Mouse (Mus musculus): Measurements from ENCODE around the gene Gsto1. TPM values are rescaled to one million over a fixed set of nuclear protein-coding genes. Genes with fewer than 3 reads are reported as not detected.
A peak's percentile ranks its signal among the peaks of the same experiment; 100 is the strongest.

The Gsto1 gene
- total and polyA plus RNA-seq, 2 experiments, result 116 to 149 TPM

DNA sequence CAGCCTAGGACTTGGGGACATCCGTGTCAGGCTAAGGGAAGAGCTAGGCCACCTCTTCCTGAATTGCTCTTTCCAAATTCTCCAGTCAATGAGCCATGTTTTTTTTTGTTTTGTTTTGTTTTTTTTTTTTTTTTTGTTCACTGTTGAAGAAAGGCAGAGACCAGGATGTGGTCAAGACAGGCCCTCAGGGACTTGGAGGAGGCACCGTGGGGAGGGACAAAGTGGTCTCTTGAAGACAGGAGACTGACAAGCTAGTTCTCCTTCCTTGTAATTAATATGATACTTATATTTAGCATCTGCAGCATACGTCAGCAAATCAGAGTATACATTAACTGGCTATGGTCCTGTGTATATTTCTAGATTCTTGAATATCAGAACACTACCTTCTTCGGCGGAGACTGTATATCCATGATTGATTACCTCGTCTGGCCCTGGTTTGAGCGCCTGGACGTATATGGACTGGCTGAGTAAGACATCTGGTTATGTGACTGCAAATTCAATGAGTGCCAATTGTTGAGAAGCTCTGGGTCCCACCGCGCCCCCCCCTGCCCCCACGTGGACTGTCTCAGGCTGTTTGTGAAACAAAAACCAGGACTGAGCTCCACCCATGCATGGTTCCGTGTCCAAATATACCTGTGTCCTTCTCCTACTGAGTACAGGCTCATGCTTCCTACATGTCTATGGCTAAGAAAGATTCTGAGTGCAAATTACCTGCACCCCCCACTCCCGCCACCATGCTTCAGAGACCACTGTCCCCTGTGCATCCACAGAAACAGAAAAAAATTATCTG, 29.7 kb downstream of the Gsto1 start:
- Histone ChIP-seq H3K4me1 (ENCODE audit: control insufficient read depth, insufficient read depth, low read length) (no peaks in the 10 kb centered on the region), H3K4me3 (ENCODE audit: insufficient read depth, low read depth, low read length) (no peak overlapping the region), H3K9ac (ENCODE audit: low read depth, low read length) (no peak overlapping the region), H3K27ac (replicated peaks; ENCODE audit: insufficient read depth, low read depth, low read length) (no peak overlapping the region), H3K79me2 (ENCODE audit: control insufficient read depth, insufficient read depth, low read length) (no peaks in the 10 kb centered on the region), H3K27me3 (ENCODE audit: control insufficient read depth, insufficient read depth, low read length) (no peaks in the 10 kb centered on the region), H3K36me3 (ENCODE audit: control insufficient read depth, insufficient read depth, low read length) (no peaks in the 10 kb centered on the region)
- DNase-seq (ENCODE audit: extremely low read depth, low read depth, low spot score), result no peak
- 82% methylated on average over 13 of the region's 13 CpGs for WGBS
- no peak for TF ChIP-seq POLR2A (IDR thresholded peaks at IDR 0.05; ENCODE audit: extremely low read depth, insufficient read depth, low read length)

DNA sequence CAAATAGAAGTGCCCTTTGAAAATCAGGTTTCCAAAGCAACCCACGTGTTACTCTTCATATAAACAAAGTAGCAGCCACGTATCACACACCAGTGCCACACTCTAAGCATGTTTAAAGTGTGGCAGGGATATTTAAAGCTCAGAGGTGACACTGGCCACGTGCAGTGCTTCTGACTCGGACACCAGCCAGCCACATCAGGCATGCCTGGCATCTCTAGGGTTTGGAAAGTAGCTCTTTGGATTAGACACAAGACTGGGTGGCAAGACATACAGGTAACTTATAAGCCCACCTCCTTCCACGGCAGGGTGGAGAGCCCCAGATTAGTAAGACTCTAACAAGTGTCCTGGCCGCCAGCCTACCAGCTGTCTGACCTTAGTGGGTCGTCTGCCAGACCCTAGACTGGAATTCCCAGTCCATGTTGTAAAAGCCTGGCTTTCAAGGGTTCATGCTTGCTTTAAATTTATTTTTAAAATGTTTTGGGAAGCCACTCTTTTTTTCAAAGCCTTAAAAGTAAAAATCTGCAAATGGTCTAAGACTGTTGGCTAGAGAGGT, 30.5 kb downstream of the Gsto1 start:
- 67% methylated on average over 7 of the region's 7 CpGs for WGBS
- Histone ChIP-seq H3K27me3 (ENCODE audit: control insufficient read depth, insufficient read depth, low read length) (no peaks in the 10 kb centered on the region), H3K4me3 (ENCODE audit: insufficient read depth, low read depth, low read length) (no peak overlapping the region), H3K36me3 (ENCODE audit: control insufficient read depth, insufficient read depth, low read length) (no peaks in the 10 kb centered on the region), H3K4me1 (ENCODE audit: control insufficient read depth, insufficient read depth, low read length) (no peaks in the 10 kb centered on the region), H3K79me2 (ENCODE audit: control insufficient read depth, insufficient read depth, low read length) (no peaks in the 10 kb centered on the region), H3K9ac (ENCODE audit: low read depth, low read length) (no peak overlapping the region), H3K27ac (replicated peaks; ENCODE audit: insufficient read depth, low read depth, low read length) (no peak overlapping the region)
- no peak for DNase-seq (ENCODE audit: extremely low read depth, low read depth, low spot score)
- TF ChIP-seq CTCF (IDR thresholded peaks at IDR 0.05; ENCODE audit: low read depth, low read length), result no peak
- TF ChIP-seq POLR2A (IDR thresholded peaks at IDR 0.05; ENCODE audit: extremely low read depth, insufficient read depth, low read length), result no peak

DNA sequence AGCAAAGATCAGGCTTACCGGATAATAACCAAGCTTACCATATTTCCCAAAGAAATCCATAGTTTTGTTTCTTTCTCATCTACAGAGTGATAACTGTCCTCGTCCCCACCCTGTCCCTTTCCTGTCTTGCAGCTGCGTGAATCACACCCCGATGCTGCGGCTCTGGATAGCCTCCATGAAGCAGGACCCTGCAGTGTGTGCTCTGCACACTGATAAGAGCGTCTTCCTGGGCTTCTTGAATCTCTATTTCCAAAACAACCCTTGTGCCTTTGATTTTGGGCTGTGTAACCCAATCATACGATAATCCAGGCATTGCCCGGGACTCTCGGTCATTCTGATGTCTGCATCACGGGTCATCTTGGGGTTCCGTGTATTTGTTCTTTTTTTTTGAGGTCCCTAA, 31.1 kb downstream of the Gsto1 start:
- Histone ChIP-seq H3K9ac (ENCODE audit: low read depth, low read length) (no peak overlapping the region), H3K27ac (replicated peaks; ENCODE audit: insufficient read depth, low read depth, low read length) (peak overlapping the region; percentile 71)

DNA sequence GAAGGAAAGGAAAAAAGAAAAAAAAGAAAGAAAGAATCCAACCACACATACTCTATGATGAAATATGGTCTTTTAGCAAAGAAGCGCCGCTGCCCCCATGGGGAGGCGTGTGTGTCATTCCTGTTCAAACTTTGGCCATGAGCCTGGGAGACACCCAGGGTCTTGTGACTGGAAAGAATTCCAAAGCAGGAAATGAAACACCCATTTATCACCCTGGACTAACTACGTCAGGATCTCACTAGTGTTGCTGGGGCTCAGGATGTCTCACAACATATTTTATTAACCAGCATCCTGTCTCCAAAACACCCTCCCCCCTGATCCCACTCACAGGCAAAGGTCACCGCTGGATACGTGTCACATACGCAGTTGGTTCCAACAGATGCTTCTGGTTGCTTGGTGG, 31.8 kb downstream of the Gsto1 start:
- H3K4me3 ChIP-seq (ENCODE audit: insufficient read depth, low read depth, low read length), result no peak overlapping the region
- DNase-seq (ENCODE audit: extremely low read depth, low read depth, low spot score), result peak; percentile 18
- H3K9ac ChIP-seq (ENCODE audit: low read depth, low read length), result no peak overlapping the region
- 0 out of 2 replicates have a peak overlapping the region, but pooled peaks have one; percentile 21 for H3K27ac ChIP-seq (replicated peaks; ENCODE audit: insufficient read depth, low read depth, low read length)
- 55% methylated on average over 7 of the region's 7 CpGs for WGBS
- H3K79me2 ChIP-seq (ENCODE audit: control insufficient read depth, insufficient read depth, low read length), result no peaks in the 10 kb centered on the region
- no peaks in the 10 kb centered on the region for H3K36me3 ChIP-seq (ENCODE audit: control insufficient read depth, insufficient read depth, low read length)
- H3K27me3 ChIP-seq (ENCODE audit: control insufficient read depth, insufficient read depth, low read length), result no peaks in the 10 kb centered on the region
- TF ChIP-seq POLR2A (IDR thresholded peaks at IDR 0.05; ENCODE audit: extremely low read depth, insufficient read depth, low read length) (no peak), CTCF (IDR thresholded peaks at IDR 0.05; ENCODE audit: low read depth, low read length) (no peak)
- 0 out of 2 replicates have a peak, but pooled peaks cover 2% of the 10 kb centered on the region for H3K4me1 ChIP-seq (ENCODE audit: control insufficient read depth, insufficient read depth, low read length)

More for the DNA sequence above, 31.1 kb downstream of the Gsto1 start:
- Histone ChIP-seq H3K79me2 (ENCODE audit: control insufficient read depth, insufficient read depth, low read length) (no peaks in the 10 kb centered on the region), H3K27me3 (ENCODE audit: control insufficient read depth, insufficient read depth, low read length) (no peaks in the 10 kb centered on the region), H3K4me3 (ENCODE audit: insufficient read depth, low read depth, low read length) (no peak overlapping the region), H3K4me1 (ENCODE audit: control insufficient read depth, insufficient read depth, low read length) (no peaks in the 10 kb centered on the region), H3K36me3 (ENCODE audit: control insufficient read depth, insufficient read depth, low read length) (no peaks in the 10 kb centered on the region)
- no peak for DNase-seq (ENCODE audit: extremely low read depth, low read depth, low spot score)
- TF ChIP-seq CTCF (IDR thresholded peaks at IDR 0.05; ENCODE audit: low read depth, low read length) (no peak), POLR2A (IDR thresholded peaks at IDR 0.05; ENCODE audit: extremely low read depth, insufficient read depth, low read length) (no peak)
- WGBS, result 73% methylated on average over 11 of the region's 11 CpGs

DNA sequence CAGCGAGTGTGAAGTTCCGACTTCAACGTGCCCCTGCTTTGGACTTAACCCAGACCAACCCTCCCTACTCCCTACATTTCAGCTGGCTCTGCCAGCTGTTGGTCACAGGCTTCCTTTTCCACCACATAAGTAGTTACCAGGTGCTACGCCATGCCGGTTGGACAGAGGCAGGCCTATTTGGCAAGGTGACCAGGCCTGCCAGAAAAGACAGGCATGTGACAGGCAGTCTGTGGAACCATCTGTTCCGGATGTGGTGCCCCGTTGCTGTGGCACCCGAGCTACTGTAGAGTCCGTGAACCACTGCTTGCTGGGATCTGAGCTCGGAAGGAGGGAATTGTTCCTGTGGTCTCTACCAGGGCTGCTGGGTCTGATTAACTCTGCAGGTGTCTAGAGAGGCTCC, 32.6 kb downstream of the Gsto1 start:
- no peak overlapping the region for H3K4me3 ChIP-seq (ENCODE audit: insufficient read depth, low read depth, low read length)
- no peak for DNase-seq (ENCODE audit: extremely low read depth, low read depth, low spot score)
- H3K36me3 ChIP-seq (ENCODE audit: control insufficient read depth, insufficient read depth, low read length), result no peaks in the 10 kb centered on the region
- TF ChIP-seq CTCF (IDR thresholded peaks at IDR 0.05; ENCODE audit: low read depth, low read length) (no peak), POLR2A (IDR thresholded peaks at IDR 0.05; ENCODE audit: extremely low read depth, insufficient read depth, low read length) (no peak)
- 0 out of 2 replicates have a peak, but pooled peaks cover 2% of the 10 kb centered on the region for H3K4me1 ChIP-seq (ENCODE audit: control insufficient read depth, insufficient read depth, low read length)
- no peaks in the 10 kb centered on the region for H3K79me2 ChIP-seq (ENCODE audit: control insufficient read depth, insufficient read depth, low read length)
- no peak overlapping the region for H3K9ac ChIP-seq (ENCODE audit: low read depth, low read length)
- no peak overlapping the region for H3K27ac ChIP-seq (replicated peaks; ENCODE audit: insufficient read depth, low read depth, low read length)
- H3K27me3 ChIP-seq (ENCODE audit: control insufficient read depth, insufficient read depth, low read length), result no peaks in the 10 kb centered on the region
- 80% methylated on average over 10 of the region's 10 CpGs for WGBS

DNA sequence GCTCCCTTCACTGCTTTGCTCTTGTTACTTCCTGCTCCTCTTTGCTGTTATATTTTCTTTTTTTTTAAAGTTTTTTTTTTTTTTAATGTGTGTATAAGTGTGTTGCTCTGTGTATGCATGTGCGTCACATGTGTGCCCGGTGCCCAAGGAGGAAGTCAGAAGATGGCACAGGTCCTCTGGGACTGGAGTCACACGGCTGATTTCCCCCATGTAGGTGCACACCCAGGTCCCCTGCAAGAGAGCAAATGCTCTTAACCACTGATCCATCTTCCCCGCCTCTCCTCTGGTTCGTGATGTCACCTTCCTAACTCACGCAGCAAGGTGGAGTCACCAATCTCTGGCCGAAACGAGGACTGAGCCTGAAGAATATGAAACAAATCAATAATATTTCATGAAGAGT, 33.3 kb downstream of the Gsto1 start:
- H3K36me3 ChIP-seq (ENCODE audit: control insufficient read depth, insufficient read depth, low read length), result no peaks in the 10 kb centered on the region
- DNase-seq (ENCODE audit: extremely low read depth, low read depth, low spot score), result no peak
- 0 out of 2 replicates have a peak, but pooled peaks cover 2% of the 10 kb centered on the region for H3K4me1 ChIP-seq (ENCODE audit: control insufficient read depth, insufficient read depth, low read length)
- H3K27me3 ChIP-seq (ENCODE audit: control insufficient read depth, insufficient read depth, low read length), result no peaks in the 10 kb centered on the region
- H3K79me2 ChIP-seq (ENCODE audit: control insufficient read depth, insufficient read depth, low read length), result no peaks in the 10 kb centered on the region
- no peak overlapping the region for H3K4me3 ChIP-seq (ENCODE audit: insufficient read depth, low read depth, low read length)
- WGBS, result 91% methylated on average over 8 of the region's 8 CpGs
- no peak for TF ChIP-seq CTCF (IDR thresholded peaks at IDR 0.05; ENCODE audit: low read depth, low read length)
- TF ChIP-seq POLR2A (IDR thresholded peaks at IDR 0.05; ENCODE audit: extremely low read depth, insufficient read depth, low read length), result no peak
- H3K9ac ChIP-seq (ENCODE audit: low read depth, low read length), result no peak overlapping the region
- no peak overlapping the region for H3K27ac ChIP-seq (replicated peaks; ENCODE audit: insufficient read depth, low read depth, low read length)

Data from liver, adult 2 months (tissue).